Mouse (Mus musculus) CH12F3 (cell line): ENCODE measurements around the gene Capn1.

ENCODE experiments used
- in situ Hi-C: fragments of 300-500 bp; cut with MboI; formaldehyde crosslinking; loops from 2 replicates; pipeline ENCODE4 v1.14.3; 2020; ENCODE audit warnings: low sequenced_read_pairs

Gene Capn1

DNA sequence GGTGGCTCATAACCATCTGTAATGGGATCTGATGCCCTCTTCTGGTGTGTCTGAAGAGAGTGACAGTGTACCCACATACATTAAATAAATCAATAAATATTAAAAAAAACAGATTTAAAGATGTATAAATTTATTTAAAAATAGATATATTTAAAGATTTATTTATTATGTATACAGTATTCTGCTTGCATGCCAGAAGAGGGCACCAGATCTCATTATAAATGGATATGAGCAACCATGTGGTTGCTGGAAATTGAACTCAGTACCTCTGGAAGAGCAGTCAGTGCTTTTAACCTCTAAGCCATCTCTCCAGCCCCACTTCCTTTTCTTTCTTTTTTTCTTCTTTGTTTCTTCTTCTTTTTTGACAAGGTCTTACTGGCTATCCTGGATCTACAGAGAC is 24.3 kb upstream of the Capn1 start:
- in situ Hi-C loops = no loop called here

DNA sequence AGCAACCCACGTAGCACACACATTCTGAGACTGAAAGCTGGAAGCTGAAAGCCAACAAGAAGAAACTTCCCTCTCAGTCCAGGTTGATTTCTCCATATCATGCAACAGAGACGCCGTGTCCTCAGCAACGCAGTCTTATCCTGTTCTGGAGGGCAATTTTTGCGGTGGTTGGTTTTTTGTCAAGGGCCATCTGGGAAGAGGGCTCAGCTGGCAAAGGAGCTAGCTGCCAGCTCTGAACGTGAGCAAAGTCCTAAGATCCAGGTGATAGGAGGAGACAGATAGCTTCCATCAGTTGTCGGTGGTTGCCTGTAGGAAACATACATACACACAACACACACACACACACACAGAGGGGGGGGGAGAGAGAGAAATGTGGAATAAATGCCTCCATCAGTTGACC is 22.6 kb upstream of the Capn1 start:
- in situ Hi-C loops = no loop called here

DNA sequence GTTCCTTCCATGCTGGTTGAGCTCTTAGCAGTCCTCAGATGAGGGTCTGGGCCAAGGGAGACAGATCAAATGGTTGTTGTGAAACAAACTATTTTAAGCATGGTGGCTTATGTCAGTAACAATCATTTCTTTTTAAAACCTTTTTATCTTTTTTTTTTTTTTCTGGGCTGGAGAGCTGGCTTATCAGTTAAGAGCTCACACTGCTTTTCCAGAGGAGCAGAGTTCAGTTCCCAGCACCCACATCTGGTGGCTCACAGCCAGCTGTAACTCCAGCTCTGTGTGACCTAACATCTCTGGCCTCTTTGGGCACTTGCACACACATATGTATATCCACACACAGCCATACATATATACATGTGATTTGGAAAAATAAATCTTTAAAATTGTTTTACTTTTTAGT is 22.0 kb upstream of the Capn1 start:
- in situ Hi-C loops = no loop called here

DNA sequence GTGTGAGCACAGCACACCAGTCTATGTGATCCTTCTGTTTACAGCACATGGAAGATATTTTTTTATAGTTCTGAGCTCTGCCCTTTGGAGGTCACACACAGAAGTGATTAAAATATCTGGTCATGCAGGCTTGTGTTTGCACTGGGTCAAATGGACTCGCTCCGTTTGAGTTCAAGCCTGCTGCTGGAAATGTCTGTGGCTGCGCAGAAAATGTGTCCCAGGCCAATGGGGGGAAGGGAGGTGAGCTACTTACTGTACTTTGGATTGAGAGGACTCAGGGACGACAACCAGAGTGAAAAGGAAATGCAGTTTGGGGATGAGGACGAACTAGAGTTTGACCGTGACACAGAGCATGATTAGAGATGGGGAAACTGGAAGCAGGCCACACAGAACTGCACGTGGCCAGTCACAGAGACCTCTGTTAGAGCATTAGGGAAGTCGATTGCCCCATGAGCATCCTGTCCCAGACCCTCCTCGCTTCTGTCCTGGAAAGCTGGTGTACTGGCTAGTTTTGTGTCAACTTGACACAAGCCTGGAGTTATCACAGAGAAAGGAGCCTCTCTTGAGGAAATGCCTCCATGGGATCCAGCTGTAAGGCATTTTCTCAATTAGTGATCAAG is 20.4 kb upstream of the Capn1 start:
- in situ Hi-C loops = no loop called here

DNA sequence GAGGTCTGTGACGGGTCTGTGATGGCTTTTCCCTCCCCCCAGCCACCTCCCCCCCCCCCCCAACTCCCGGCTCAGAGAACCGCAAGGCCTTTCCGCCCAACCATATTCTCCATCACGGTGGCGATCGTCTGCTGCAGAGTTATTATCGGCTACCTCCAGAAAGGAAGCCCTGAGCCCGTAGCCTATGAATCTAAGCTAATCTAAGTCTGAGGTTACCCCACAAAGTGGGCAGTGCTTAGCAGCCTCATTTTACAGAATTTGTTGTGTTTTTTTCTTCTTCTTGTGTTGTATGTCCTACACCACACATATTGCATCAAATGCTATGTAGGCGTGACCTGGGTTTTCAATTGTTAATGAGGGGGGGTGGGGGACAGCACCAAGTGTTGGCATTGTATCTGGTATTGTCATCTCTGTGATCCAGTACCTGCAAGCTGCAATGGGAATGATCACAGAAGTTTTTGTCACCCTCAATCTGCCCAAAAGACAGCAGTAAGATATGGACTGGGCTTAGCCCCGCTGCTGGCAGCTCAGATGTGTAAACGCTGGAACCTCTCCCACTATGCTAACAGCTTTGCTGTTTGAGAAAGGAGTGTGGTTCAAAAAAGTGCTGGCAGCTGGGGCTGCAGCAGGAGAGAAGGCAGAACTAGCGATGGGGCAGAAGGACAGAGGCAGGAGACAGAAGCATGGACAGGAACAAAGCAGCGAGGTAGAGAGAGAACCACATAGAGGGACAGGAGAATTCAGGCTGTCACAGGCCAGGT is 15.0 kb upstream of the Capn1 start:
- in situ Hi-C loops = no loop called here

DNA sequence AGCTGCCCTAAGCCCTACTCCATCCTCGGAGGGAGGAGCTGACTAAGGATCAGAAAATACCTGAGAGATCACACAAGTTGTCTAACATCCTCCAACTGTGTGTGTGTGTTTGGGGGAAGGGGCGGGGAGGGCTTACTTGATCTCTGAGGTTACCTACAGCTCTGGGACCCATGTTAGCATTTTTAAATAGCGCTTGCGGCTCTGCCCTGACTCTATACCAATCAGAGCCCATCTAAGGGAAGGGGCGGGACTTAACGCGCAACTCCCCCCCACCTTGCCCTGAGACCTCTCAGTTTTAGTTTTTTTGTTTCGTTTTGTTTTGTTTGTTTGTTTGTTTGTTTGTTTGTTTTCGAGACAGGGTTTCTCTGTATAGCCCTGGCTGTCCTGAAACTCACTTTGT is 13.7 kb upstream of the Capn1 start:
- in situ Hi-C loops = no loop called here

DNA sequence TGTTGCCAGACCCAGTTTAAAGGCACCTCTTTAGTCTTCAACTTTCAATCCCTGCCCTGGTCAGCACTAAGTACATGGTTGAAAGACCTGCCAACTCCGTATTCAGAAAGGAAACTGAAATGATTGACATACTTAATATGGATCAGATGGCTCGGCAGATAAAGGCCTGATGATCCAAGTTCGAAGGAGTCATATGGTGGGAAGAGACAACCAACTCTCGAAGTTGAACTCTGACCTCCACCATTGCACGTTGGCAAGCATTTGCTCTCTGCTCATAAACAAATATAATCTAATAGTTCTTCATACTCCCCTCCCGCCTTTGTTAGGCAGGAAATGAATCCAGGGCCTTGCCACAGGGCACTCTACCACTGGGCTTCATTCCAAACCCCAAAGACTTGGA is 13.3 kb upstream of the Capn1 start:
- in situ Hi-C loops = no loop called here

DNA sequence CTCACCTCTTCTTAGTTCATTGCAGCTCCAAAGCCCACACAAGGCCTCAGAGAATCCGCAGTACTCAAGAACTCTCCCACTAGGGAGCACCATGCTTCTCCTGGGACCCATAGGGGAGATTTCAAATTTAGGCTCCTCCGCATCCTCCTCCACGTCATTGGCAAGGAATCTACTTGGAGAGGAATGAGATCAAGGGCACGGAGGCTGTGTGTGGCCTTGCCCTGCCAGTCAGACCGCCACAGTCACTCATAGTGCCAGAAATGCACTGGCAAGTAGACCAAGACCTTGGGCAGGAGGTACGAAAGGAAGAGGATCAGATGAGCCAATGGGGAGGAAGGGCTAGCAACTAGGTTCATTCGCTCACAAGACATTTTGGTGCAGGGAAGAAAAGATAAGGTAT is 8.2 kb upstream of the Capn1 start:
- in situ Hi-C loops = no loop called here

DNA sequence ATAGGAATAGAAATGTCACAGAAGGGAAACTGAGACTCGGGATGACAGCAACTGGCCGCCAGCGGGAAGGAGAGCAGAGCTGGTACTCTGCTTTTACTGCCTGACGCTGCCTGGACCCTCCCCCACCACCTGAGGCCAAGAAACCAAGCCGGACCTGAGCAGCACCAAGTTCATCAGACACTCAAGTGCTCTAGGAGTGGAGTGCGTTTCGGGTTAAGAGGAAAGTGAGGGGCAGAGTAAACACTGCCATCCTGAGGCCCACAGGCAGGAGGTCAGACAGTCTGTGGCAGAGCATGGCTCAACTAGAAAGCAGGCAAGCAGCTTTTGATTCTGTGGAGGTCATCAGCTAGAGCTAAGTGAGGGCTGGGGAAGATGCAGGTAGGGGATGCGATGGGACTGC is 7.4 kb upstream of the Capn1 start:
- in situ Hi-C loops = no loop called here

DNA sequence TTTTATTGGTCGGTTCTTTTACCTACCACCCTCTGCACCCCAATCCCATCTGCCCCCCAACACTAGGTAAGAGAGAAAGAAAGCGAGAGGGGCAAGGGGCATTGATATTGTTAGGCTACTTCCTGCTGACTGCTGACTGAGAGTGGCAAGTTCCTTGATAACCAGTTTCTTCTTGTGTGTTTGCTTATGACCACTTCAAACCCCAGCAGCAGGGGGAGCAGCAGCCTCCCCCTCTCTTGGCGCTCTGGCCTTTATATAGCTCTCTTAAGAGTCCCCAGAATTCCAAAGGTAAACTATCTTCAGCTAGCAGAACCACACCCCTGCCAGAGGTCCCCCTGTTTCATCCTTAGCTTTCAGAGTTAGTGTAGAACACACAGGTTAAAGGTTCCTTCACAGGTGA is 4.6 kb upstream of the Capn1 start:
- in situ Hi-C loops = no loop called here

DNA sequence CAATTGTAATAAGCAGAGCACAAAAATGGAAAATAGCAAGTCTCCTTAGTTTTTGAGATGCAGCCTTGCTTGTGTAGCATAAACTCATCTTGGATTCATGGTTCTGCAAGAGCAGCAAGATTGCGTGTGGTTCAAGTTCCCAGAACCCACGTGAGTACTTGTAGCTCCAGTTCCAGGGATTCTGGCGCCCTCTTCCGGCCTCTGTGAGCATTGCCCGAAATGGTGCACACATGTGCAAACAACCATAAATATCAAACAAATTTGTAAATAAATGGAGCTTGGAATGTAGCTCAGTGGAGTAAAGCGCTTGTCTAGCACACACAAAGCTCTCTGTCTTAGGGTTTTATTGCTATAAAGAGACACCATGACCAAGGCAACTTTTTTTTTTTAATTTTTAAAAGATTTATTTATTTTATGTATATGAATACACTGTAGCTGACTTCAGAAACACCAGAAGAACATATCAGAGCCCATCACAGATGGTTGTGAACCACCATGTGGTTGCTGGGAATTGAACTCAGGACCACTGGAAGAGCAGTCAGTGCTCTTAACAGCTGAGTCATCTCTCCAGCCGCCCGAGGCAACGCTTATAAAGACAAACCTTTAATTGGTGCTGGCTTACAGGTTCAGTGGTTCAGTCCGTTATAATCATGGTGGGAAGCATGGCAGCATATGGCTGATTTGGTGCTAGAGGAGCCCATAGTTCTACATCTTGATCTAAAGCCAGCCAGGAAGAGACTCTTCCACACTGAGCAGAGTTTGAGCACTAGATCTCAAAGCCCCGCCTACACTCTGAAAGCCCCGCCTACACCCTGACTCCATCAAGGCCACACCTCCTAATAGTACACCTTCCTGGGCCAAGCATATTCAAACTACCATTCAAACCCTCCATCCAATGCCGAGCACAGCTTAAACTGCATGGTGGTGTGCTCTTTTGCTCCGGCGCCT is 2.7 kb upstream of the Capn1 start:
- in situ Hi-C loops = no loop called here

DNA sequence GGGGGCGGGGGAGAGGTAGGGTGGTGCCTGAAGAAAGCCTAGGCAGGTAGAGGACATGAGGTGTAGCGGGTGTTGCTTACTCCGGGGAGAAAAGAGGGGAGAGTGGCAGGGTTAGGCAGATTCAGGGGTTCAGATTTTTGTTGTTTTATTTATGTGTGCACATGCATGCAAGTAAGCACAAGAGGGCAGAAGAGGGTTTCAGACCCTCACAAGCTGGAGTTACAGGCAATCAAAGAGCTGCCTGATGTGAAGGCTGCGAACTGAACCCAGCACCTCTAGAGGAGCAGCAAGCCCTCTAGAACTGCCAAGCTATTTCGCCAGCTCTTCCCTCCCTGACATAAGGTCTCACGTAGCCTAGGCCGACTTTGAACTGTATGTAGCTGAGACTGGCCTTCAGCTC is 835 bp upstream of the Capn1 start:
- in situ Hi-C loops = no loop called here

DNA sequence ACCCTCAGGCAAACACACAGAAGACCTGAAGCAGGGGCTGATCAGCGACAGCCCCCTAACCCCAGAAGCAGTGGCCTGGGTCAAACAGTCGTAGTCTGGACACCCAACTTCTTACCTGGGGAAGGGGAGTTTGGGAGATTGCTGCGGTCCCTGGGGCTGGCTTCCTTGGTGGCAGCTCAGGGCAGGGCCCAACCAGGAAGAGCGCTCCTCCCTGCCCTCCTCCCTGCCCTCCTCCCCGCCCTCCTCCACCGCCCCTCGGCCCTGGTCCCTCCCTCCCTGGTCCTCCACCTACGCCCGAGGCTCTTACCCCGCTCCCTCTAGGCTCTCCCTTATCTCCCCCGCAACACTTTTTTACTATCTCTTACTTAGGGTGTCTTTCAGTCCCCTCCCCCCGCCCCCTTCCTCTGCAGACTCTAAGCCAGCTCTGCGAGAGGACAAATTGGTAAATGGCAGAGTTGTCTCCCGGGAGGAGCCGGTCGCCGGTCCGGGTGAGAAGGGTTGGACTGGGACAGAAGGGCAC is 646 bp downstream of the Capn1 start:
- in situ Hi-C loops = no loop called here

DNA sequence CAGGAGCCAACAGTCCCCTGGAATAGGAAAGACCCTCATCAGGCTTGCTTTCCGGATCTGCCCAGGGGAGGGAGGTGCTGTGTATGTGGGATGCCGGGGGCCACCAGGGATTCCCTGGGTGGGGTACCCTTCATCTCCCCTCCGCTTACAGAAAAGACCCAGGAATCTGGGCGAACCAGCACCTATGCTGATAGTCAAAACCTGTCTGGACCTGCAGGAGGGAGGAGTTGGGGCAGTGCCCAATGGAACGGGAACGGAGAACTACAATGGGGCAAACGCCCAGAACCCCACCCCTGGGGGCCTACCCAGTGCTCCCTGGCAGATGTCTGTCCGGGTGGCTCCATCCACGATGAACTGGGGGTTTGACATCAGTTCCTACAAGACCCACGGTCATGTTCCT is 2.0 kb downstream of the Capn1 start:
- in situ Hi-C loops = no loop called here

DNA sequence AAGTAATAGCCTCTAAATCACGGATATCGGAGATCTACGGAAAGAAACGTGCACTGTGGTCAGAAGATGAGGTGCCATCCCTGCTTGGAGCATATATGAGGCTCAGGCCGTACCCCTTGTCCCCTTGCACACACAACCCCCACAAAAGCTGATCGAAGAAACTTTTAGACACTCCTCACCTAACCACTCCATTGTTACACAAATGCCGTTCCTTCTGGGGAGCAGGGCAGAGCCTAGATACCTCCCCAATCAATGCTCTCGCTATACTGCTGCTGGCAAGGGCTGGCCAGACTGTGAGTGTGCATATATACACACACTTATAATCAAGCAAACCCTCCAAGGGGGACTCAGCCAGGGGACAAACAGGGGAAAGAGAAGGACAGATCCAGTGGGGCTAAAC is 6.6 kb downstream of the Capn1 start:
- in situ Hi-C loops = no loop called here

DNA sequence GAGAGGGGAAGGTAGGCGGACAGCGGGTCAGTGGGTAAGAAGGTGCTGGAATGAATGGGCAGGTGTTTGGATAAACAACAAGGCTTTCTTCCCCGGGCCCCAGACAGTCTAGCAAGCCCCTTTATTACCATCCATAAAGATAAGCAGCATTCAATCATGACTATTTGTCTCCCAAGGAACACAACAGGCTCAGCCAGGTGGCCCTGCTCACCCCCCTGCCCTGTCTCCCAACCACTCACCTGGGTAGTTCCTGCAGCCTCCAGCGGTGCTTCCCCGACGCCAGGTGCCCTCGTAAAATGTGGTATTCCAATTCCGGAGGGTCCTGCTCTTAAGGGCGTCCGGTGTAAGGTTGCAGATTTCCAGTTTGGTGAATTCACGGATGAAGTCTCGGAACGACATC is 8.7 kb downstream of the Capn1 start:
- in situ Hi-C loops = no loop called here

DNA sequence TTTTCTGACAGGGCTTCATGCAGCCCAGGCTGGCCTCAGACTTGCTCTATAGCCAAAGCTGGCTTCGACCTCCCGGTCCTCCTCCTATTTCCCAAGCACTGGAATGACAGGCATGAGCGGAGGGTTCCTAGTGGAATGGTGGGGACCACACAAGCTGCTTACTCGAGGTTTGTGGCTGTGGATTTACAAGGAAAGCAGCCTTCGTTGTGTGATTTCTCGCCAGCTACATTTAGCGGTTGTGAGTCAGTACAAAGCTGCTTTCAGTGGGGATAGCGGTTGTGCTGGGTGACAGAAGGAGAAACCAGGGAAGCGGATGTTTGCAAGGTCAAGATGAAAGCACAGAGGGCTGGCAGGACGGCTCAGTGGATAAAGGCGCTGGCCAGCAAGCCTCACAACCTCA is 10.2 kb downstream of the Capn1 start:
- in situ Hi-C loops = no loop called here

DNA sequence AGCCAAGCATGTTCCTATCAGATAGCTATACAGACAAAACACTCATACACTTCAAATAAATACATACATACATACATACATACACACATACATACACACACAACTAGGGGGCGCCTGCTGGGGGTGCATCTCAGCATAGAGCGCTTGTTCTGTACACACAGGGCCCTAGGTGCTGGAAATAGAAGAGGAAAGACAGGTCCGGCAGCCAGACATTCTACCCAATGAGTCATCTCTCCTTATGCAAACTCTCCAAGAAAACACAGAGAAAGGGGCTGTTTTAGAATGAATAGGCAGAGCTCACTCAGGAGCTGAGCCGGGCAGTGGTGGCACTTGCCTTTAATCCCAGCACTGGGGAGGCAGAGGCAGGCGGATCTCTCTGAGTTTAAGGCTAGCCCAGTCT is 15.7 kb downstream of the Capn1 start:
- in situ Hi-C loops = no loop called here

DNA sequence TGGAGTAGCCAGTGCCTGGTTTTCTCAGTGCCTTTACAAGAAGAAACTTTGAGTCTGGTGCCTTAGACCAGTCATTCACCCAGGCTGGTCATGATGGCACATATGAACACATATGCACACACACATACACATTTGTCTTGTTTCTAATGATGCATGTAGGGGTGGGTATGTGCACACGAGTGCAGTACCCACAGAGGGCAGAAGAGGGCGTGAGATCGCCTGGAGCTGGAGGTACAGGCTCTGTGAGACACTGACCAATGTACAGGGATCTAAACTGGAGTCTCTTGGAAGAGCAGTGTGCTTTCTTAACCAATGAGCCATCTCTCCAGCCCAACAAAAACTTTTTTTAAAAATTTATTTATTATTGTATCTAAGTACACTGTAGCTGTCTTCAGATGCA is 17.5 kb downstream of the Capn1 start:
- in situ Hi-C loops = no loop called here

DNA sequence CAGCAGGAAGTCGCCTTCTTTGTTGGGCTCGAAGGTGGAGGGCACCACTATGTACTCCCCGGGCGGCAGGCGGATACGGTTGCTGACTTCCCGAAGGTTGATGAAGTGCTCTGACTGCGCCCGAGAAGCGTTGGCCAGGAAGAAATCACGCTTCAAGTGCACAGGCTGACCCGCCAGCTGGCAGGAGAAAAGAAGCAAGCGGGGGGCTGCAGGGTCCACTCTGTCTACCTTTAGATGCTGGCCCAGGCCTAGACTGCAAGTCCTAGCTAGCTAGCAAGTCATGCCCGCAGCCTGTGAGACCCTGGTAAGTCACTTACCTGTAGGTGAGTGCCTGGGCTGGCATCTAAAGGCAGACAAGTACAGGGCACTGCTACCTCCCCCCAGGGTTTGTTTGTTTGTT is 21.0 kb downstream of the Capn1 start:
- in situ Hi-C loops = no loop called here

DNA sequence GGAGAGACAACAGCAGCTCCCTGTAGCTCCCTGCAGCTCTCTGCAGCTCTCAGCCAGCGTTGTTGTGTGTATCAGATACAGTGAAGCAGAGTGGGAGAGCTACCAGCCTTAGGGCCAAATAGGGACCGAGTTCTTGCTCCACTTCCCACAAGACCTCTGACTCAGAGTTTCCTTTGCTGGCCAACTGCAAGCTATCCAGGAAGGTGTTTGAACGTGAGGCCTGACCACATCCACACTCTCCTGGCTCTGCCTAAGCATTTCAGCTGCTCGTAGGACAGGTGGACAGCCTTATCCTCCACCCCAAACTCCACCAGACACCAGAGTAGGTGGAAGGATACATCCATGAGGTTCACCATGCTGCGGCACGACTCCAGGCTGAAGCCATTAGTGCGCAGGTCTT is 23.7 kb downstream of the Capn1 start:
- in situ Hi-C loops = no loop called here

DNA sequence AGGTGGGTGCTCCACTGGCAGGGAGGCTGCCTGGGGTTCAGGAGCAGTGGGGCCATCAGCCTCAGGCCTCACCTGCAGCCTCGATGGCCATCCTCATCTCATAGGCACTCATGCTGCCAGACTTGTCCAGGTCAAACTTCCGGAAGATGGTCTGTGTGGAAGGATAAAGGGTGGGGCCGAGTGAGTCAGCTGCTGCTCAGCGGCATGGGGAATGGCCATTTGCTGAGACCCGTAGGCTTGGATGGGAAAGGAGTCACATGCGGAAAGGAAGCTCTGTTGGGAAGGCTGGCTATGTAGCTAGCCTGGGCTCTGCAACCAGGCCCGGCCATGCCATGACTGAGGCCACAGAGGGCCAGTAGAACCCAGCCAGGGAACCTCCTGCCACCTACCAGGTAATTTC is 24.2 kb downstream of the Capn1 start:
- in situ Hi-C loops = no loop called here
